In genomic region chr5:103755135-103755487, GRCm38 (mm10) we compare ENCODE assay signal across 8 mouse cellular contexts.
DNase-seq lines count a peak whose midpoint lies in the region; ATAC-seq and TF ChIP-seq lines count a peak whose summit lies in the region.

No protein-coding gene starts in this region.

- TF ChIP-seq CTCF in kidney, adult 2 months (conservative IDR thresholded peaks at IDR 0.05; ENCODE audit: insufficient read depth, insufficient read length, low read depth, low read length) = no peak

- no peak for DNase-seq in kidney, adult 2 months
- no peak for DNase-seq in kidney, postnatal 10 days
- no peak for DNase-seq in hindbrain, embryonic 14.5 days (ENCODE audit: low spot score)
- DNase-seq in cerebellum, adult 9-11 months = no peak
- no peak for DNase-seq in urinary bladder, postnatal 14 days (ENCODE audit: low spot score)
- DNase-seq in spleen, postnatal 36 days (ENCODE audit: low spot score in 2 of 2) = no peak

- ATAC-seq in hindbrain, embryonic 14.5 days (ENCODE audit: low FRiP score) = no peak
- ATAC-seq in midbrain, embryonic 13.5 days = no peak

- H3K9me3 ChIP-seq in hindbrain, embryonic 14.5 days (ENCODE audit: control insufficient read depth, low read length) = no peaks in the 10 kb centered on the region
- H3K9me3 ChIP-seq in midbrain, embryonic 13.5 days = no peaks in the 10 kb centered on the region

- peak overlapping the region; percentile 39; the same call in 1 of the 2 replicates for H3K27ac ChIP-seq in kidney, adult 2 months (ENCODE audit: insufficient read depth, low read depth, low read length)
- no peak overlapping the region for H3K27ac ChIP-seq in brown adipose tissue, adult 24 weeks (replicated peaks; ENCODE audit: low read depth, low read length)
- no peak overlapping the region for H3K27ac ChIP-seq in hindbrain, embryonic 14.5 days
- no peak overlapping the region for H3K27ac ChIP-seq in midbrain, embryonic 13.5 days

- no peaks in the 10 kb centered on the region for H3K36me3 ChIP-seq in kidney, adult 2 months (ENCODE audit: control insufficient read depth, insufficient read depth, low read length)
- H3K36me3 ChIP-seq in hindbrain, embryonic 14.5 days (replicated peaks; ENCODE audit: control insufficient read depth, insufficient read depth) = no peaks in the 10 kb centered on the region
- no peaks in the 10 kb centered on the region for H3K36me3 ChIP-seq in midbrain, embryonic 13.5 days

- TF ChIP-seq POLR2A in kidney, adult 2 months (IDR thresholded peaks at IDR 0.05; ENCODE audit: low read depth, low read length) = no peak

- no peaks in the 10 kb centered on the region for H3K27me3 ChIP-seq in kidney, adult 2 months (replicated peaks; ENCODE audit: control insufficient read depth, insufficient read depth, low read length)
- H3K27me3 ChIP-seq in hindbrain, embryonic 14.5 days (ENCODE audit: control insufficient read depth, insufficient read depth, low read length) = peaks cover 9% of the 10 kb centered on the region; the same call in 1 of the 2 replicates
- H3K27me3 ChIP-seq in midbrain, embryonic 13.5 days = peaks cover 49% of the 10 kb centered on the region

- peak overlapping the region; percentile 76 for H3K4me2 ChIP-seq in hindbrain, embryonic 14.5 days (replicated peaks)
- peak overlapping the region; percentile 77 for H3K4me2 ChIP-seq in midbrain, embryonic 13.5 days (replicated peaks)

- H3K4me3 ChIP-seq in kidney, adult 2 months (ENCODE audit: insufficient read depth, low read depth, low read length) = peak overlapping the region; percentile 87
- peak overlapping the region; percentile 96 for H3K4me3 ChIP-seq in brown adipose tissue, adult 24 weeks (ENCODE audit: insufficient read depth, low read depth, low read length)
- peak overlapping the region; percentile 81 for H3K4me3 ChIP-seq in hindbrain, embryonic 14.5 days (replicated peaks; ENCODE audit: low read length)
- H3K4me3 ChIP-seq in midbrain, embryonic 13.5 days (replicated peaks) = peak overlapping the region; percentile 73

- H3K9ac ChIP-seq in hindbrain, embryonic 14.5 days = peak overlapping the region; percentile 34; the same call in 1 of the 2 replicates
- peak overlapping the region; percentile 81; the same call in 1 of the 2 replicates for H3K9ac ChIP-seq in midbrain, embryonic 13.5 days (replicated peaks)

- WGBS in kidney, adult 2 months = 22% methylated on average over 3 of the region's 3 CpGs
- 52% methylated on average over 3 of the region's 3 CpGs for WGBS in hindbrain, embryonic 14.5 days
- WGBS in midbrain, embryonic 13.5 days = 51% methylated on average over 3 of the region's 3 CpGs

- peaks cover 41% of the 10 kb centered on the region for H3K4me1 ChIP-seq in kidney, adult 2 months (ENCODE audit: control insufficient read depth, insufficient read depth, low read length)
- peaks cover 19% of the 10 kb centered on the region for H3K4me1 ChIP-seq in brown adipose tissue, adult 24 weeks (ENCODE audit: control insufficient read depth, insufficient read depth, insufficient read length, low read length)
- peaks cover 10% of the 10 kb centered on the region for H3K4me1 ChIP-seq in hindbrain, embryonic 14.5 days (replicated peaks; ENCODE audit: control insufficient read depth, insufficient read depth, low read length)
- H3K4me1 ChIP-seq in midbrain, embryonic 13.5 days (replicated peaks) = peaks cover 13% of the 10 kb centered on the region
